Mouse (Mus musculus) forebrain, postnatal 0 days (tissue): Measurements from ENCODE around the gene Adsl. TPM values are rescaled to one million over a fixed set of nuclear protein-coding genes. Genes with fewer than 3 reads are reported as not detected.

Source experiments
- ATAC-seq: fragments of 200-750 bp; cut with Nextera tagmentation; 2 replicates; pipeline ENCODE4 v1.8.0; 2017; ENCODE audit warnings: mild to moderate bottlenecking, moderate library complexity
- DNase-seq: peaks from one replicate; pipeline ENCODE4 v3.0.0-alpha.2; 2015
- H3K27ac ChIP-seq: fragments of 300-500 bp; sonication (generic); 2 replicates; pipeline ENCODE4 v1.5.1; 2014; ENCODE audit warnings: low read depth, mild to moderate bottlenecking, antibody characterized with exemption, low read length, moderate library complexity, mixed read lengths
- H3K27me3 ChIP-seq: fragments of 300-500 bp; sonication (generic); 2 replicates; pipeline ENCODE4 v1.6.1; 2014; ENCODE audit warnings: mild to moderate bottlenecking, low read length, mixed read lengths; ENCODE audit not compliant: insufficient read depth
- H3K36me3 ChIP-seq: fragments of 300-500 bp; sonication (generic); 2 replicates; pipeline ENCODE4 v1.6.1; 2014; ENCODE audit warnings: mild to moderate bottlenecking, moderate library complexity; ENCODE audit not compliant: insufficient read depth
- H3K4me1 ChIP-seq: fragments of 300-500 bp; sonication (generic); 2 replicates; pipeline ENCODE4 v1.6.1; 2014; ENCODE audit warnings: antibody characterized with exemption; ENCODE audit not compliant: insufficient read depth
- H3K4me2 ChIP-seq: fragments of 300-500 bp; sonication (generic); 2 replicates; pipeline ENCODE4 v1.6.1; 2014; ENCODE audit warnings: low read depth, mild to moderate bottlenecking, moderate library complexity
- H3K4me3 ChIP-seq: fragments of 300-500 bp; sonication (generic); 2 replicates; pipeline ENCODE4 v1.5.1; 2014; ENCODE audit warnings: low read depth, low read length, mixed read lengths
- H3K9ac ChIP-seq: fragments of 300-500 bp; sonication (generic); 2 replicates; pipeline ENCODE4 v1.6.1; 2014; ENCODE audit warnings: mild to moderate bottlenecking
- H3K9me3 ChIP-seq: fragments of 300-500 bp; sonication (generic); 2 replicates; pipeline ENCODE4 v1.6.1; 2016; ENCODE audit warnings: low read length
- CTCF ChIP-seq: sonication (generic); IDR thresholded peaks from 2 replicates; pipeline ENCODE4 v1.5.1; 2016; ENCODE audit warnings: antibody characterized with exemption, control low read depth, low read depth
- WGBS: fragments of 180-500 bp; shearing (Covaris S2); extraction: QIAGEN DNeasy Blood & Tissue Kit; methylation state at CpG from one replicate; pipeline ENCODE4 v1.1.7; 2014; 5-methylcytosine and 5-hydroxymethylcytosine counted together
- polyA plus RNA-seq: library from polyadenylated mRNA; unstranded; fragments of >200 nt; fragmentation: Nextera tagmentation; extraction: Ambion mirVana; gene quantifications from 2 replicates; pipeline ENCODE4 v1.2.1, GENCODE M21; 2015
- total RNA-seq: library from RNA; depleted of rRNA; stranded (reverse); fragments of >200 nt; gene quantifications from 2 replicates; pipeline ENCODE4 v1.2.3, GENCODE M21; 2014

Gene Adsl
- total and polyA plus RNA-seq, 2 experiments from 2014 or later, result 77.1 to 80.3 TPM

DNA sequence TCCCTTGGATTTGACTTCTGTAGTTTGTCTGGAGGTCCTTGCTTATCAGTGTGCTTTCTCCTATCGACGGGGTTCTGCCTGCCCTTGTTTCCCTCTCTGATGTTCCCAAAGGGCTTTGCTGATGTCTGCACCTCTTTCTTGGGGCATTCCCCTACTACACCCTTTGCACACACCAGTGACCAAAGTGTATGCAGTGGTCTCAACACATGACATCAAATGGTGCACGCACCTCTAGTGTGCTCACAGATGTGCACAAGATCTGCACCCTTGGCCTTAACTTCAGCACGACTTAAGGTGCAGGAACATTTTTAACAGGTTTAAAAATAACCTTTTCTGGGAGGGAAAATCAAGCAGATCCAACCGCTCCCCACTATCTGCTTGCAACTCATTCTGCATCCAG is 8.9 kb upstream of the Adsl start:
- H3K4me1 ChIP-seq, result no peaks in the 10 kb centered on the region
- H3K27me3 ChIP-seq, result no peaks in the 10 kb centered on the region
- peaks cover 12% of the 10 kb centered on the region; the same call in 1 of the 2 replicates for H3K36me3 ChIP-seq
- no peak overlapping the region for H3K27ac ChIP-seq
- H3K9me3 ChIP-seq, result no peaks in the 10 kb centered on the region
- no peak overlapping the region for H3K4me3 ChIP-seq
- DNase-seq (no peak), ATAC-seq (no peak)
- H3K4me2 ChIP-seq, result no peak overlapping the region
- TF ChIP-seq CTCF, result no peak
- WGBS, result 88% methylated on average over 5 of the region's 5 CpGs
- H3K9ac ChIP-seq, result no peak overlapping the region

DNA sequence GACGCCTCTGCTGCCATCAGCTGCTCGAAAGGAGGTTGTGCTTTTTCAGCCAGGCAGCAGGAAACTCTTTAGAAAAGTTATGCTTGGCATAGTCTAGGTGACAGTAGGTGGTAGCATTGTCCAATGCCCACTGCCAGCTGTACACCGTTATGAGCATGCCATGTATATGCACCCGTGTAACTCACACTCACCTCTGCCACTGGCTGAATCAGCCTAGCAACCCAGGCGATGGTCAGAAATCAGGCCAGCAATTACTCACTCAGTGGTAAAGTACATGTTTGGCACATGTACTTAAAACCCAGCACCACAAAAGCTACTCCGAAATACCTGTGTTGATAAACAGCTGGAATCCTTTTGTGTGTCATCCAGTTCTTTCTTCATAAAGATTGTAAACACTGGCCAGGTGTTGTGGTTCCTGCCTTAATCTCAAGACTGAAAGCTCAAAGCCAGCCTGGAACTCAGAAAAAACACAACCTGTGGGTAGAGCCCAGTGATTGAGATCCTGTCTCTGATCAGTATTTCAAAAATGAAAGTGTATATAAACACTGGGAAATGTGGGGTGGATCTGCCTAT is 6.7 kb upstream of the Adsl start:
- Histone ChIP-seq H3K9ac (no peak overlapping the region), H3K27ac (no peak overlapping the region), H3K36me3 (no peaks in the 10 kb centered on the region), H3K4me1 (no peaks in the 10 kb centered on the region), H3K4me3 (no peak overlapping the region), H3K9me3 (no peaks in the 10 kb centered on the region), H3K4me2 (no peak overlapping the region), H3K27me3 (no peaks in the 10 kb centered on the region)
- DNase-seq, result no peak
- ATAC-seq, result no peak
- WGBS, result 79% methylated on average over 6 of the region's 6 CpGs
- no peak for TF ChIP-seq CTCF

- WGBS, result 65% methylated on average over 3 of the region's 3 CpGs
- Histone ChIP-seq H3K27ac (no peak overlapping the region), H3K27me3 (no peaks in the 10 kb centered on the region), H3K4me1 (peaks cover 4% of the 10 kb centered on the region; the same call in 1 of the 2 replicates), H3K4me3 (no peak overlapping the region), H3K4me2 (no peak overlapping the region), H3K36me3 (no peaks in the 10 kb centered on the region), H3K9ac (no peak overlapping the region), H3K9me3 (no peaks in the 10 kb centered on the region)
- TF ChIP-seq CTCF, result peak; percentile 56
- DNase-seq (peak; percentile 49), ATAC-seq (no peak)
These were observed 2.4 kb upstream of the Adsl start for GRCm38 (mm10) chr15:80945851-80946250.

GRCm38 (mm10) chr15:80949431-80949830 is 1.1 kb downstream of the Adsl start:
- H3K9ac ChIP-seq, result no peak overlapping the region
- peak overlapping the region; percentile 68 for H3K4me2 ChIP-seq
- H3K4me1 ChIP-seq, result peaks cover 4% of the 10 kb centered on the region; the same call in 1 of the 2 replicates
- H3K27ac ChIP-seq, result no peak overlapping the region
- WGBS, result 59% methylated on average over 4 of the region's 4 CpGs
- no peak for DNase-seq
- TF ChIP-seq CTCF, result no peak
- H3K36me3 ChIP-seq, result peaks cover 23% of the 10 kb centered on the region
- no peaks in the 10 kb centered on the region for H3K9me3 ChIP-seq
- no peak overlapping the region for H3K4me3 ChIP-seq
- H3K27me3 ChIP-seq, result no peaks in the 10 kb centered on the region
- no peak for ATAC-seq

- 91% methylated on average over 7 of the region's 7 CpGs for WGBS
- DNase-seq, result no peak
- H3K27ac ChIP-seq, result no peak overlapping the region
- TF ChIP-seq CTCF, result no peak
- H3K36me3 ChIP-seq, result peaks cover 29% of the 10 kb centered on the region
- peaks cover 4% of the 10 kb centered on the region; the same call in 1 of the 2 replicates for H3K4me1 ChIP-seq
- H3K27me3 ChIP-seq, result no peaks in the 10 kb centered on the region
- ATAC-seq, result no peak
- H3K9ac ChIP-seq, result no peak overlapping the region
- H3K9me3 ChIP-seq, result no peaks in the 10 kb centered on the region
- H3K4me2 ChIP-seq, result no peak overlapping the region
- H3K4me3 ChIP-seq, result no peak overlapping the region
These were observed 1.8 kb downstream of the Adsl start for GRCm38 (mm10) chr15:80950055-80950454.

DNA sequence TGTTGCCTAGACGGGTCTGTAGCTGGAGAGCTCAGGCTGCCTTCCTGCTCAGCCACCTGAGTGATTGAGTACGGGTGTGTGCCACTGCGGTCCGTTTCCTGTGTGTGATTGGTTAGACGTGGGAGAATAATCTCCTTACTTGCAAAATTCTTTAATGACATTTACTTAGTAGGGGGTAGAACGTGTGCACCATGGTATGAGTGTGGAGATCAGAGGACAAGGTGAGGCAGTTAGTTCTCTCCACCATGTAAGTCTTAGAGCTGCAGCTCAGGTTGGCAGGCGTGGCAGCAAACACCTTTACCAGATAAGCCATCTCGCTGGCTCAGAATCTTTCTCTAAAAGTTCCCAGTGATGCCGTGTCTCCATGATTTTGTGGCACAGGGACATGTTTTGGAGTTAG is 5.7 kb downstream of the Adsl start:
- H3K9ac ChIP-seq, result no peak overlapping the region
- DNase-seq (no peak), ATAC-seq (no peak)
- H3K4me3 ChIP-seq, result no peak overlapping the region
- H3K27me3 ChIP-seq, result no peaks in the 10 kb centered on the region
- no peak overlapping the region for H3K27ac ChIP-seq
- H3K4me1 ChIP-seq, result peaks cover 4% of the 10 kb centered on the region; the same call in 1 of the 2 replicates
- peaks cover 52% of the 10 kb centered on the region for H3K36me3 ChIP-seq
- no peaks in the 10 kb centered on the region for H3K9me3 ChIP-seq
- TF ChIP-seq CTCF, result no peak
- H3K4me2 ChIP-seq, result no peak overlapping the region
- 92% methylated on average over 9 of the region's 9 CpGs for WGBS

DNA sequence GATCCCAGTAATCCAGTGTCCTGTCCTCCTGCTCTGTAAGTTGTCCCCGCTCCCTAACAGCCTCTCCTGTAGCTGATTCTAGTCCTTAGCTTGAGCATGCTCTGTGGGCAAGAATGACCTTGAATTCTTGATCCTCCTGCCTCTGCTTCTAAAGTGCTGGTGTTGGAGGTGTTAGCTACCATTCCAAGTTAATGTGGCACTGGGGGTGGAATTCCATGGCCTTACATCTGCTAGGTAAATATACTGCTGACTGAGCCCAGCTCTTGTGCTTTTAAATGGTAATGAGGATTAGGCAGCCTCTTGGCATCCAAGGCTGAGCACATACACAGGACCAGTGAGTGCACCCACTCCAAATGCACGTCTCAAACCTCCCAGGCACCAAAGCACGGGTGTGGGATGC is 6.6 kb downstream of the Adsl start:
- DNase-seq (no peak), ATAC-seq (no peak)
- Histone ChIP-seq H3K9me3 (no peaks in the 10 kb centered on the region), H3K27me3 (no peaks in the 10 kb centered on the region), H3K36me3 (peaks cover 58% of the 10 kb centered on the region), H3K4me2 (no peak overlapping the region), H3K4me1 (no peaks in the 10 kb centered on the region), H3K9ac (no peak overlapping the region), H3K27ac (no peak overlapping the region), H3K4me3 (no peak overlapping the region)
- WGBS, result 57% methylated on average over 3 of the region's 3 CpGs
- TF ChIP-seq CTCF, result no peak
